Mouse (Mus musculus) intestine, embryonic 15.5 days (tissue): Measurements from ENCODE around the gene Shank2. TPM values are rescaled to one million over a fixed set of nuclear protein-coding genes. Genes with fewer than 3 reads are reported as not detected.

ENCODE experiments used
- ATAC-seq: fragments of 200-750 bp; cut with Nextera tagmentation; 2 replicates; pipeline ENCODE4 v1.8.0; 2017; ENCODE audit warnings: moderate TSS enrichment, moderate library complexity
- H3K27ac ChIP-seq: fragments of 300-500 bp; sonication (generic); 2 replicates; pipeline ENCODE4 v1.5.1; 2015; ENCODE audit warnings: mild to moderate bottlenecking, inconsistent platforms
- H3K27me3 ChIP-seq: fragments of 300-500 bp; sonication (generic); replicated peaks from 2 replicates; pipeline ENCODE4 v1.6.1; 2015; ENCODE audit warnings: inconsistent platforms
- H3K36me3 ChIP-seq: fragments of 300-500 bp; sonication (generic); 2 replicates; pipeline ENCODE4 v1.6.1; 2015; ENCODE audit warnings: inconsistent platforms
- H3K4me1 ChIP-seq: fragments of 300-500 bp; sonication (generic); replicated peaks from 2 replicates; pipeline ENCODE4 v1.6.1; 2015; ENCODE audit warnings: inconsistent platforms
- H3K4me2 ChIP-seq: fragments of 300-500 bp; sonication (generic); replicated peaks from 2 replicates; pipeline ENCODE4 v1.6.1; 2015; ENCODE audit warnings: mild to moderate bottlenecking, inconsistent platforms
- H3K4me3 ChIP-seq: fragments of 300-500 bp; sonication (generic); replicated peaks from 2 replicates; pipeline ENCODE4 v1.5.1; 2015; ENCODE audit warnings: inconsistent platforms
- H3K9ac ChIP-seq: fragments of 300-500 bp; sonication (generic); 2 replicates; pipeline ENCODE4 v1.6.1; 2015; ENCODE audit warnings: inconsistent platforms
- H3K9me3 ChIP-seq: fragments of 300-500 bp; sonication (generic); 2 replicates; pipeline ENCODE4 v1.6.1; 2016; ENCODE audit warnings: inconsistent platforms
- WGBS: fragments of 180-500 bp; shearing (Covaris S2); methylation state at CpG from one replicate; pipeline ENCODE4 v1.1.7; 2015; 5-methylcytosine and 5-hydroxymethylcytosine counted together
- polyA plus RNA-seq: library from polyadenylated mRNA; unstranded; fragments of >200 nt; fragmentation: Nextera tagmentation; extraction: Ambion mirVana; gene quantifications from 2 replicates; pipeline ENCODE4 v1.2.1, GENCODE M21; 2015

Gene Shank2
- polyA plus RNA-seq, 1 experiment from 2014 or later: 0.99 TPM

- Histone ChIP-seq H3K27ac (no peak overlapping the region), H3K4me3 (no peak overlapping the region), H3K4me2 (no peak overlapping the region), H3K4me1 (no peaks in the 10 kb centered on the region), H3K27me3 (peaks cover 12% of the 10 kb centered on the region; the same call in 1 of the 2 replicates), H3K36me3 (no peaks in the 10 kb centered on the region), H3K9me3 (no peaks in the 10 kb centered on the region), H3K9ac (no peak overlapping the region)
- 21% methylated on average over 6 of the region's 6 CpGs for WGBS
- no peak for ATAC-seq
These were observed 179.2 kb downstream of the Shank2 start for GRCm38 (mm10) chr7:144180885-144181284.

- no peak overlapping the region for H3K9ac ChIP-seq
- no peak overlapping the region for H3K27ac ChIP-seq
- ATAC-seq: no peak
- no peaks in the 10 kb centered on the region for H3K27me3 ChIP-seq
- H3K4me2 ChIP-seq: no peak overlapping the region
- no peaks in the 10 kb centered on the region for H3K4me1 ChIP-seq
- no peaks in the 10 kb centered on the region for H3K9me3 ChIP-seq
- WGBS: 68% methylated on average over 11 of the region's 11 CpGs
- H3K4me3 ChIP-seq: no peak overlapping the region
- H3K36me3 ChIP-seq: no peaks in the 10 kb centered on the region
These were observed 186.2 kb downstream of the Shank2 start for GRCm38 (mm10) chr7:144187869-144188430.

DNA sequence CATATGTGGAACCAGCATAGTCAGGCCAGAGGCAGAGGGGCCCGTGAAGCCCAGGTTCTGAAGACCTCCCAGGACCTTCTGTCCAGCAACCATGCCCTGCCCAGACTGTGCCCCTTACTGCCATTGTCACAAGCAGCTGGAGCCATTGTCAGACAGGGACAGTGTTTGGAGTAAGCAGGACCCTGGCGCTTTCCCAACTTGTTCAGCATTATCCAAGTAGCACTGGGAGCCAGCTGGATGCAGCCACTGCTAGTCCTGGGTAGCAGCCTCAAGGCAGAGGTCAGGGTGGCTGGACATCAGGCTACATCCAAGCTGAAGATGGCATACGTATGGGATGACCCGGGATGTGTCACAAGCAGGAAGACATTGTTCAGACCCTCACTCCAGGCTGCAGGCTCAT is 187.7 kb downstream of the Shank2 start:
- H3K4me3 ChIP-seq: no peak overlapping the region
- no peak overlapping the region for H3K9ac ChIP-seq
- H3K4me2 ChIP-seq: no peak overlapping the region
- 78% methylated on average over 4 of the region's 4 CpGs for WGBS
- no peaks in the 10 kb centered on the region for H3K9me3 ChIP-seq
- ATAC-seq: no peak
- no peaks in the 10 kb centered on the region for H3K36me3 ChIP-seq
- no peak overlapping the region for H3K27ac ChIP-seq
- H3K4me1 ChIP-seq: no peaks in the 10 kb centered on the region
- H3K27me3 ChIP-seq: no peaks in the 10 kb centered on the region

GRCm38 (mm10) chr7:144198491-144198890 is 196.8 kb downstream of the Shank2 start:
- Histone ChIP-seq H3K27me3 (no peaks in the 10 kb centered on the region), H3K4me3 (no peak overlapping the region), H3K9me3 (no peaks in the 10 kb centered on the region), H3K4me1 (no peaks in the 10 kb centered on the region), H3K4me2 (no peak overlapping the region), H3K36me3 (no peaks in the 10 kb centered on the region), H3K9ac (no peak overlapping the region), H3K27ac (no peak overlapping the region)
- ATAC-seq: no peak
- WGBS: 83% methylated on average over 2 of the region's 2 CpGs

GRCm38 (mm10) chr7:144202017-144202682 is 200.4 kb downstream of the Shank2 start:
- no peak overlapping the region for H3K4me2 ChIP-seq
- H3K4me3 ChIP-seq: no peak overlapping the region
- H3K9ac ChIP-seq: no peak overlapping the region
- H3K27ac ChIP-seq: no peak overlapping the region
- no peaks in the 10 kb centered on the region for H3K36me3 ChIP-seq
- H3K27me3 ChIP-seq: no peaks in the 10 kb centered on the region
- no peaks in the 10 kb centered on the region for H3K9me3 ChIP-seq
- WGBS: 49% methylated on average over 7 of the region's 7 CpGs
- ATAC-seq: no peak
- H3K4me1 ChIP-seq: no peaks in the 10 kb centered on the region

DNA sequence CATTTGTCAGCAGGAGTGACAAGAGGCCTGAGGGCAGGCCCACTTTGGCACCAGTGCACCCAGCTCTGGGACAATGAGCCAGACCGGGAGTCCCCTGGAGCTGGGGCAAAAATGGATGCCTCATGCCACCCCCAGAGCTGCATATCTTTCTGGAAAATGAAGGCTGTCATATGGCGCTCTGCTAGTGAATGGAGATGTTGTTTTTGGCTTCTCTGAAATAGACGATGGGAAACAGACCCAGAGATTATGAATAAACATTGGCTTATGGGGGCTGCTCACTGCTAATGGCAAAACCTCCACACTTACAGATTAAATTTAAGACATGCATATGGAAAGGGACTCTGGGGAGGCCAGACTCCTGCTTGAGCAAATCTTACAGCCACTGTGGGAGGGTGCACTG is 202.6 kb downstream of the Shank2 start:
- H3K36me3 ChIP-seq: no peaks in the 10 kb centered on the region
- H3K27me3 ChIP-seq: no peaks in the 10 kb centered on the region
- H3K9ac ChIP-seq: no peak overlapping the region
- H3K4me3 ChIP-seq: no peak overlapping the region
- 60% methylated on average over 3 of the region's 3 CpGs for WGBS
- H3K9me3 ChIP-seq: no peaks in the 10 kb centered on the region
- H3K4me2 ChIP-seq: no peak overlapping the region
- H3K27ac ChIP-seq: no peak overlapping the region
- H3K4me1 ChIP-seq: no peaks in the 10 kb centered on the region
- no peak for ATAC-seq

DNA sequence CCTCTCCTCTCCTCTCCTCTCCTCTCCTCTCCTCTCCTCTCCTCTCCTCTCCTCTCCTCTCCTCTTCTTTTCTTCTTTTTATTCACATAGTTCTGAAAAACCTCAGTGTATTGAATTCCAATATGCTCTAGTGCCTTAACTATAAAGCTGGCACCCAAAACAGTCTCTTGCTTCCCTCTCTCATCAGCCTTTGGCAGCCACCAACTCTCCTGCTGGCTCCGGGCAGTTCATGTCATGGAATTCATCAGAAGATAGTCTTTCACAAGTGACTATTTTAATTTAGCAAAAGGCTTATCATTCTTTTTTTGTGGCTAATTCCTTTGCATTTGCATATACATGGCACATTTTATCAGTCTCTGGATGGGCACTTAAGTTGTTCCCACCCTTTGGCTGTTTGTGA is 203.4 kb downstream of the Shank2 start:
- Histone ChIP-seq H3K9ac (no peak overlapping the region), H3K27me3 (no peaks in the 10 kb centered on the region), H3K9me3 (no peaks in the 10 kb centered on the region), H3K27ac (no peak overlapping the region), H3K4me1 (no peaks in the 10 kb centered on the region), H3K4me2 (no peak overlapping the region), H3K4me3 (no peak overlapping the region), H3K36me3 (no peaks in the 10 kb centered on the region)
- WGBS: 83% methylated on average over 1 of the region's 1 CpGs
- no peak for ATAC-seq

DNA sequence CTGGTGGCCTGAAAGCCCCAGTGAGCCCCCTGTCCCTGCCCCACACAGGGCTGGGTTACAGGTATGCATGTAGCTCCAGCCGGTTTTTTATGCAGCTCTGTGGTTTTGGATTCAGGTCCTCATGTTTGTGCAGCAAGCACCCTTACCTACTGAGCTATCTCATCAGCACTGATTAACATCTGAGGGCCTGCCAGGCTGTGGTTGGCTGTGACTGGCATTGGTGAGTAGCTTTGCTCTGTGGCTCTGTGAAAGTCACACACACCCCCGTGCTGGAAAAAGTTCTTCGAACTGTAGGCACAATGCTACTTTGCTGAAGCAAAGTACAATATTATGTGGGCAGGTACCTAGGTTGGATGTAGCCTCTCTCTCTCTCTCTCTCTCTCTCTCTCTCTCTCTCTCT is 204.1 kb downstream of the Shank2 start:
- H3K9ac ChIP-seq: no peak overlapping the region
- no peaks in the 10 kb centered on the region for H3K36me3 ChIP-seq
- H3K9me3 ChIP-seq: no peaks in the 10 kb centered on the region
- no peaks in the 10 kb centered on the region for H3K27me3 ChIP-seq
- H3K4me3 ChIP-seq: no peak overlapping the region
- H3K27ac ChIP-seq: no peak overlapping the region
- no peaks in the 10 kb centered on the region for H3K4me1 ChIP-seq
- 85% methylated on average over 3 of the region's 3 CpGs for WGBS
- H3K4me2 ChIP-seq: no peak overlapping the region
- ATAC-seq: no peak

- Histone ChIP-seq H3K27ac (no peak overlapping the region), H3K9ac (no peak overlapping the region), H3K4me2 (no peak overlapping the region), H3K4me3 (no peak overlapping the region), H3K4me1 (no peaks in the 10 kb centered on the region), H3K36me3 (no peaks in the 10 kb centered on the region), H3K27me3 (no peaks in the 10 kb centered on the region), H3K9me3 (no peaks in the 10 kb centered on the region)
- ATAC-seq: no peak
- WGBS: 76% methylated on average over 5 of the region's 5 CpGs
These were observed 204.5 kb downstream of the Shank2 start for GRCm38 (mm10) chr7:144206254-144206653.

DNA sequence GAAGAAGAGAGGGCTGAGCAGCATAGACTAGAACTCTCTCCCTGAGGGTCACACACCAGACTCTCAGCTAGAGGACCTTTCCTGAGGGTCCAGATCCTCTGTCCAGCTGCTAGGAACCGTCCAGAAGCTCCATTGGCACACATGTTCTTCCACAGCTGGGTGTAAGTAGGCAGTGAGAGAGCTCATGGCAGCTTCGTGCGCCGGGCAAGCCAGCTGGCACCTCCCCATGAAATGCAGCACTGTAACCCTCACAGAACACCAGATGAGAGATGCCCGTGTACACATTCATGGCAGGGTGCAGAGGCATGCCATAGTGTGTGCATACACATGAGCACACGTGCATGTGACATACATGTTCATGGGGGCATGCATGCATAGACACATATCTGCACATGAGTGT is 205.4 kb downstream of the Shank2 start:
- 87% methylated on average over 6 of the region's 6 CpGs for WGBS
- H3K4me2 ChIP-seq: no peak overlapping the region
- no peak for ATAC-seq
- no peak overlapping the region for H3K27ac ChIP-seq
- H3K9me3 ChIP-seq: no peaks in the 10 kb centered on the region
- no peaks in the 10 kb centered on the region for H3K36me3 ChIP-seq
- no peak overlapping the region for H3K4me3 ChIP-seq
- no peaks in the 10 kb centered on the region for H3K27me3 ChIP-seq
- H3K4me1 ChIP-seq: no peaks in the 10 kb centered on the region
- H3K9ac ChIP-seq: no peak overlapping the region

- no peak overlapping the region for H3K4me2 ChIP-seq
- 26% methylated on average over 7 of the region's 7 CpGs for WGBS
- ATAC-seq: no peak
- no peak overlapping the region for H3K27ac ChIP-seq
- H3K9me3 ChIP-seq: no peaks in the 10 kb centered on the region
- no peak overlapping the region for H3K9ac ChIP-seq
- H3K36me3 ChIP-seq: no peaks in the 10 kb centered on the region
- H3K4me3 ChIP-seq: no peak overlapping the region
- H3K27me3 ChIP-seq: no peaks in the 10 kb centered on the region
- H3K4me1 ChIP-seq: no peaks in the 10 kb centered on the region
These were observed 206.1 kb downstream of the Shank2 start for GRCm38 (mm10) chr7:144207849-144208248.

- ATAC-seq: no peak
- H3K4me1 ChIP-seq: no peaks in the 10 kb centered on the region
- H3K27ac ChIP-seq: no peak overlapping the region
- no peaks in the 10 kb centered on the region for H3K36me3 ChIP-seq
- WGBS: 71% methylated on average over 1 of the region's 1 CpGs
- H3K27me3 ChIP-seq: no peaks in the 10 kb centered on the region
- H3K4me2 ChIP-seq: no peak overlapping the region
- H3K9ac ChIP-seq: no peak overlapping the region
- no peaks in the 10 kb centered on the region for H3K9me3 ChIP-seq
- H3K4me3 ChIP-seq: no peak overlapping the region
These were observed 206.9 kb downstream of the Shank2 start for GRCm38 (mm10) chr7:144208628-144209027.

- no peak overlapping the region for H3K4me3 ChIP-seq
- H3K27me3 ChIP-seq: no peaks in the 10 kb centered on the region
- no peak for ATAC-seq
- WGBS: 92% methylated on average over 9 of the region's 9 CpGs
- H3K9ac ChIP-seq: no peak overlapping the region
- H3K4me2 ChIP-seq: no peak overlapping the region
- no peaks in the 10 kb centered on the region for H3K36me3 ChIP-seq
- H3K4me1 ChIP-seq: no peaks in the 10 kb centered on the region
- H3K27ac ChIP-seq: no peak overlapping the region
- no peaks in the 10 kb centered on the region for H3K9me3 ChIP-seq
These were observed 208.8 kb downstream of the Shank2 start for GRCm38 (mm10) chr7:144210526-144210925.
